Mouse (Mus musculus): ENCODE results near the gene 1700024G13Rik.

Gene 1700024G13Rik

GRCm38 (mm10) chr14:32332515-32333445 is 55.4 kb downstream of the 1700024G13Rik start:
- in situ Hi-C loops (cut with MboI): no loop called here

- in situ Hi-C loops (cut with MboI): no loop called here
Measured at GRCm38 (mm10) chr14:32327366-32327765, 60.8 kb downstream of the 1700024G13Rik start.

All from mature B cell (primary cell).